Mouse (Mus musculus): ENCODE data around the gene Gm20517.

DNA sequence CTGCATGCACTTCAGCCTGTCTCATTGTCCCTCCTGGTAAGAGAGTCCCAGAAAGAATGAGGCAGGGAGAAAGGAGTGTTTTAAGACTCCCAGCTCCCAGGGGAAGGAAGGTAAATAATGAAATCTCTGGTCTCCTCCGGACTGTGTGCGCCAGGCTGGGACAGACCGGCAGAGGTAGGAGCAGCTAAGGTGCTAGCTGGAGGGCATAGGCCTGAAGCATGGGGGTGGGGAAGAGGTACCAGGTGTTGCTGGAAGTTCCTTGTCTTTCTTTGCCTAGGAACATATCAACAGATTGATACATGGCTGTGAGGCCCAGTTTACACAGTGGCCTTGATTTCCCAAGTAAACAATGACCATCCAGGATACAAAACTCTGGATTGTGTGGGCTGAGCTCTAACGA lies 97.6 kb downstream of the Gm20517 start:
- TF ChIP-seq CTCF (IDR thresholded peaks at IDR 0.05; ENCODE audit: low read depth) (no peak), EP300 (IDR thresholded peaks at IDR 0.05; ENCODE audit: low read depth) (no peak)

Measured in liver, embryonic 14.5 days (tissue).